Mouse (Mus musculus) embryonic facial prominence, embryonic 13.5 days (tissue): ENCODE results near the gene Cog1. TPM values are rescaled to one million over a fixed set of nuclear protein-coding genes. Genes with fewer than 3 reads are reported as not detected.

Source experiments
- ATAC-seq: fragments of 200-750 bp; cut with Nextera tagmentation; 2 replicates; pipeline ENCODE4 v1.8.0; 2017; ENCODE audit warnings: low read depth; ENCODE audit not compliant: insufficient number of reproducible peaks, insufficient read depth, low FRiP score, low TSS enrichment
- H3K27ac ChIP-seq: fragments of 300-500 bp; sonication (generic); 2 replicates; pipeline ENCODE4 v1.5.1; 2015; ENCODE audit warnings: moderate library complexity, mild to moderate bottlenecking, inconsistent platforms
- H3K27me3 ChIP-seq: fragments of 300-500 bp; sonication (generic); 2 replicates; pipeline ENCODE4 v1.6.1; 2015; ENCODE audit warnings: mild to moderate bottlenecking, inconsistent platforms
- H3K36me3 ChIP-seq: fragments of 300-500 bp; sonication (generic); 2 replicates; pipeline ENCODE4 v1.6.1; 2015; ENCODE audit warnings: mild to moderate bottlenecking, inconsistent platforms
- H3K4me1 ChIP-seq: fragments of 300-500 bp; sonication (generic); 2 replicates; pipeline ENCODE4 v1.6.1; 2015; ENCODE audit warnings: inconsistent platforms
- H3K4me2 ChIP-seq: fragments of 300-500 bp; sonication (generic); 2 replicates; pipeline ENCODE4 v1.6.1; 2015; ENCODE audit warnings: moderate library complexity, mild to moderate bottlenecking, inconsistent platforms
- H3K4me3 ChIP-seq: fragments of 300-500 bp; sonication (generic); 2 replicates; pipeline ENCODE4 v1.5.1; 2015; ENCODE audit warnings: mild to moderate bottlenecking, inconsistent platforms
- H3K9ac ChIP-seq: fragments of 300-500 bp; sonication (generic); 2 replicates; pipeline ENCODE4 v1.6.1; 2015; ENCODE audit warnings: mild to moderate bottlenecking, inconsistent platforms
- H3K9me3 ChIP-seq: fragments of 300-500 bp; sonication (generic); 2 replicates; pipeline ENCODE4 v1.6.1; 2016; ENCODE audit warnings: inconsistent platforms
- whole genome bisulfite sequencing: fragments of 180-500 bp; shearing (Covaris S2); methylation state at CpG from one replicate; pipeline ENCODE4 v1.1.7; 2015; ENCODE audit warnings: mixed read lengths; 5-methylcytosine and 5-hydroxymethylcytosine counted together
- polyA plus RNA-seq: library from polyadenylated mRNA; unstranded; fragments of >200 nt; fragmentation: Nextera tagmentation; extraction: Ambion mirVana; gene quantifications from 2 replicates; pipeline ENCODE4 v1.2.1, GENCODE M21; 2015

Gene Cog1
- 24.3 and 27.4 TPM in 2 replicates for polyA plus RNA-seq

DNA sequence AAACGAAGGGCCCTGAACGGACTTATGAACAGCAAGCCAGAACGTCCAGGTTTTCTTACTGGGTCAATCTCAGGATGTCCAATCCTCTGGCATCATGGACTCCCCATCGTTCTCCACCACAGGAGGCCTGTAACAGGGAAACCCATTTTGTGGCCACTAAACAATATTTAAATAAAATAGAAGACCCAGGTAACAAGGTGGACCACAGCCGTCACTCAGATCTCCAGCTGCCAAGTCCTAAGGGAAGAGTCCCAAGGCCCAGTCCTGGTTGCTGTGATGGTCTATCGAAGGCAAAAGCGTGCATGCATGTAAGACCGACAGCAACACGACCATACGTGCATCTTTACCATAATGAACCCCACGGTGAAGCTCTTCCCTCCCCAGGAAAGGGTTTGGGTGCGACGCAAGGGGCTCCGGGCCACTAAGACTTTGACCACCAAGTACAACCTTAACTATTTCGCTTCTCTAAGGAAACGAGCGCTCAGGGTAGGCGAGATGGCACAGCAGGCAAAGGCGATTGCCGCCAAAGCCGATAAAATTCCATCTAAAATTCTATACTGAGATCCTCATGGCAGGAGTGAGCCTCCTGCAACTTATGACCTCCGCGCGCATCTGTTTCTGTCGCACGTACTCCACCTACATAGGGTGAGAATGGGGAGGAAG is at the start of gene Cog1:
Gene Cog1, plus strand, starts transcription at position 480 of the 663 bp plus-strand sequence.
- peak within 1 kb of the TSS; percentile 65 for H3K4me2 ChIP-seq
- H3K4me1 ChIP-seq: peaks cover 35% of the 10 kb centered on the region
- H3K27me3 ChIP-seq: no peaks in the 10 kb centered on the region
- no peak for ATAC-seq
- H3K27ac ChIP-seq: peak within 1 kb of the TSS; percentile 88
- H3K9ac ChIP-seq: peak within 1 kb of the TSS; percentile 96
- peaks cover 24% of the 10 kb centered on the region for H3K36me3 ChIP-seq
- no peaks in the 10 kb centered on the region for H3K9me3 ChIP-seq
- 38% methylated on average over 26 of the region's 26 CpGs for WGBS
- peak within 1 kb of the TSS; percentile 94 for H3K4me3 ChIP-seq

- Histone ChIP-seq H3K27ac (no peak overlapping the region), H3K27me3 (no peaks in the 10 kb centered on the region), H3K4me1 (peaks cover 21% of the 10 kb centered on the region), H3K9me3 (no peaks in the 10 kb centered on the region), H3K9ac (no peak overlapping the region), H3K4me3 (no peak overlapping the region), H3K4me2 (no peak overlapping the region), H3K36me3 (no peaks in the 10 kb centered on the region)
- ATAC-seq: no peak
- WGBS: 83% methylated on average over 18 of the region's 18 CpGs
Observed at GRCm38 (mm10) chr11:113600526-113601245, 48.3 kb upstream of the Cog1 start.

GRCm38 (mm10) chr11:113601616-113602343 is 47.2 kb upstream of the Cog1 start:
- 54% methylated on average over 12 of the region's 12 CpGs for WGBS
- Histone ChIP-seq H3K4me2 (no peak overlapping the region), H3K9me3 (no peaks in the 10 kb centered on the region), H3K27me3 (no peaks in the 10 kb centered on the region), H3K4me3 (no peak overlapping the region), H3K9ac (no peak overlapping the region), H3K4me1 (peaks cover 21% of the 10 kb centered on the region), H3K27ac (no peak overlapping the region), H3K36me3 (no peaks in the 10 kb centered on the region)
- ATAC-seq: no peak

- Histone ChIP-seq H3K4me3 (no peak overlapping the region), H3K9me3 (no peaks in the 10 kb centered on the region), H3K27me3 (no peaks in the 10 kb centered on the region), H3K27ac (no peak overlapping the region), H3K4me1 (peaks cover 33% of the 10 kb centered on the region), H3K9ac (no peak overlapping the region), H3K4me2 (no peak overlapping the region), H3K36me3 (no peaks in the 10 kb centered on the region)
- no peak for ATAC-seq
- WGBS: 94% methylated on average over 12 of the region's 12 CpGs
Observed at GRCm38 (mm10) chr11:113607556-113607955, 41.4 kb upstream of the Cog1 start.

DNA sequence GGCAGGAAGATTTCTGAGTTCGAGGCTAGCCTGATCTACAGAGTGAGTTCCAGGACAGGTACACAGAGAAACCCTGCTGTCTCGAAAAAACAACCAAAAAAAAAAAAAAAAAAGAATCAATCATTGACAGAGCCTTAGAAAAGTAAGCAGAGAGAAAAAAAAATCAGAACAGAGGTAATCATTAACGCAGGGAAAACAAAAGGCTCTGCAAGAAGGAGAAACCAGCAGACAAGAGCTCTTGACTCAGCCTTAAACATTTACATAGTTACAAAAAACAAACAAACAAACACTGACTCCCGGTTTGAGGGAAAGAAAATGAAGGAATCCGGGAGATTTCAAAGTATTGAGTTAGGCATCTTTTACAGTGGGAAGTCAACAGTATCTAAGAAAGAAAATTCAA is 39.4 kb upstream of the Cog1 start:
- Histone ChIP-seq H3K4me3 (no peak overlapping the region), H3K27me3 (peaks cover 4% of the 10 kb centered on the region; the same call in 1 of the 2 replicates), H3K36me3 (no peaks in the 10 kb centered on the region), H3K9ac (no peak overlapping the region), H3K4me1 (peaks cover 19% of the 10 kb centered on the region), H3K27ac (no peak overlapping the region), H3K9me3 (no peaks in the 10 kb centered on the region), H3K4me2 (no peak overlapping the region)
- 82% methylated on average over 5 of the region's 5 CpGs for WGBS
- no peak for ATAC-seq

GRCm38 (mm10) chr11:113610266-113610665 is 38.7 kb upstream of the Cog1 start:
- Histone ChIP-seq H3K9ac (no peak overlapping the region), H3K36me3 (no peaks in the 10 kb centered on the region), H3K27ac (no peak overlapping the region), H3K4me3 (no peak overlapping the region), H3K9me3 (no peaks in the 10 kb centered on the region), H3K4me1 (peaks cover 18% of the 10 kb centered on the region), H3K27me3 (peaks cover 5% of the 10 kb centered on the region; the same call in 1 of the 2 replicates), H3K4me2 (no peak overlapping the region)
- WGBS: 73% methylated on average over 5 of the region's 5 CpGs
- ATAC-seq: no peak

DNA sequence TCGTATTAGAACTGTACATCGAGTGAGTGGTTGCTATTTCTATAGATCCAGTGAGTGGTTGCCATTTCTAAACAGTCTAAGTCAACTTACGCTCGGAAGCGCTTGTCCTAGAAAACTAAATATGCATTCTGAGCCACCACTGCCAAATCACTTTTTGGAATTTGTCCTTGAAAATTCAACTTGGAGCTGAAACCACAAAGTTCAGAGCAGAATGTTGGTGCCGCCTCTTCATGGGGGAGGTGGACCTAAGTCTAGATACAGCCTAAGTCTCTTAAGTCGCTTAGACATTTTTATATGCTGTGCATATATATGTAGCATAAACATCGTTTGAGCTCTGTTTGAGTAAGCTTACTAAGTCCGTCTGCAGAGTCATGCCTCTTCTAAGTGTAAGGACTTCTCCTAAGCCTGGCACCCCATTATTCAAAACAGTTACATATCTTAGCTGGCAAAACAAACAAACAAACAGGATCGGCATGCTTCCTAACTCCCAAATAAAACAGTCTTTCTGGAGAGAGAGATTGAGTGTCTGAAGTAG is 37.8 kb upstream of the Cog1 start:
- WGBS: 84% methylated on average over 10 of the region's 10 CpGs
- no peaks in the 10 kb centered on the region for H3K36me3 ChIP-seq
- no peak overlapping the region for H3K4me3 ChIP-seq
- peaks cover 18% of the 10 kb centered on the region for H3K4me1 ChIP-seq
- no peak overlapping the region; the same call in 1 of the 2 replicates for H3K27ac ChIP-seq
- ATAC-seq: no peak
- H3K4me2 ChIP-seq: no peak overlapping the region
- H3K9ac ChIP-seq: no peak overlapping the region
- H3K27me3 ChIP-seq: peaks cover 7% of the 10 kb centered on the region; the same call in 1 of the 2 replicates
- no peaks in the 10 kb centered on the region for H3K9me3 ChIP-seq

DNA sequence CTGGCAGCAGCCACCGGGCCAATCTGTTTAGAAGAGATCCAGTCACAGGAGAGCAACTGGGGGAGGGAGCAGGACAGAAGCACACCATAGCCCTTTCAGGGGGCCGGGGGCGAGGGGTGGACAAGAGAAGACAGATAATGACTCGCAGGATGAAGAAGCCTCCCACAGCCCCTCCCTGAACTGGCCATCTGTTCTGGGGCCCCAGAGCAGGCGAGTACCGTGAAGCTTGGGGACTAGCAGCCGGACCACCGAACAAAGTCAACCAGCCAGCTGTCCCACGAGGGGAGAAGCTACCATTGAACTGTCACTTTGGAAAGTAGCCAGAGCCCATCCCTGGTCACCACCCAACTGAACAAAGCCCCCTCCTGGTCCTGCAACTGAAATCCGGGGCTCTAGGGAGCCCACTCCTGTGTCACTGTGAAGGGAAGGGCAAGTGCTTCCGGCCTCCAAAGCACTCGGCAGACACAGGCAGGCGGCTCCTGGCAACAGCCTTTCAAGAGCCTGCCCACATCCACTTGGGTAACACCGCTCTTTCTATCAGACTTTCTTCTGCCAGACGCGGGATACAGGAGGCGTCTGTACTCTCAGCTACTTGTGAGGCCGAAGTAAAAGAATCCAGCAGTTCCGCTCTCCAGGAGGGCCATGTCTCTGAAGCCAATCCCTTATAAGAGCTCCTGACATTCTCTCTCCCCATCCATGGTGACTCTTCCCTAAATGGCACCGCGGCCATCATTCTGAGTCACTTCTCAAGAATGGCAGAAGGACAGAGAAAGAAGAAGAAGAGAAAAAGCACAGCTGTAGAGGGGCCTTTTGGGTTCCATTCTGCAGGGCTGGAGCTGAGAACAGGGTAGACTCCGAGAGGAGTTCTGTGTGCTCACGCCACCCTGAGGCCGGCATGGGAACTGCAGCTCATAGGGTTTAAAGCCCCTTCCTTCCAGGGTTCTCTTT is 37.0 kb upstream of the Cog1 start:
- Histone ChIP-seq H3K4me3 (no peak overlapping the region), H3K9ac (no peak overlapping the region)
- ATAC-seq: no peak

GRCm38 (mm10) chr11:113614476-113614875 is 34.5 kb upstream of the Cog1 start:
- Histone ChIP-seq H3K9me3 (no peaks in the 10 kb centered on the region), H3K4me1 (peaks cover 37% of the 10 kb centered on the region), H3K9ac (no peak overlapping the region), H3K4me2 (no peak overlapping the region), H3K27me3 (peaks cover 32% of the 10 kb centered on the region), H3K27ac (no peak overlapping the region), H3K4me3 (no peak overlapping the region), H3K36me3 (no peaks in the 10 kb centered on the region)
- 70% methylated on average over 6 of the region's 6 CpGs for WGBS
- no peak for ATAC-seq

More for the DNA sequence above, 37.0 kb upstream of the Cog1 start:
- Histone ChIP-seq H3K4me1 (peaks cover 18% of the 10 kb centered on the region), H3K27me3 (peaks cover 7% of the 10 kb centered on the region; the same call in 1 of the 2 replicates), H3K4me2 (peak overlapping the region; percentile 22), H3K9me3 (no peaks in the 10 kb centered on the region), H3K27ac (no peak overlapping the region; the same call in 1 of the 2 replicates), H3K36me3 (no peaks in the 10 kb centered on the region)
- whole genome bisulfite sequencing: 27% methylated on average over 24 of the region's 24 CpGs

DNA sequence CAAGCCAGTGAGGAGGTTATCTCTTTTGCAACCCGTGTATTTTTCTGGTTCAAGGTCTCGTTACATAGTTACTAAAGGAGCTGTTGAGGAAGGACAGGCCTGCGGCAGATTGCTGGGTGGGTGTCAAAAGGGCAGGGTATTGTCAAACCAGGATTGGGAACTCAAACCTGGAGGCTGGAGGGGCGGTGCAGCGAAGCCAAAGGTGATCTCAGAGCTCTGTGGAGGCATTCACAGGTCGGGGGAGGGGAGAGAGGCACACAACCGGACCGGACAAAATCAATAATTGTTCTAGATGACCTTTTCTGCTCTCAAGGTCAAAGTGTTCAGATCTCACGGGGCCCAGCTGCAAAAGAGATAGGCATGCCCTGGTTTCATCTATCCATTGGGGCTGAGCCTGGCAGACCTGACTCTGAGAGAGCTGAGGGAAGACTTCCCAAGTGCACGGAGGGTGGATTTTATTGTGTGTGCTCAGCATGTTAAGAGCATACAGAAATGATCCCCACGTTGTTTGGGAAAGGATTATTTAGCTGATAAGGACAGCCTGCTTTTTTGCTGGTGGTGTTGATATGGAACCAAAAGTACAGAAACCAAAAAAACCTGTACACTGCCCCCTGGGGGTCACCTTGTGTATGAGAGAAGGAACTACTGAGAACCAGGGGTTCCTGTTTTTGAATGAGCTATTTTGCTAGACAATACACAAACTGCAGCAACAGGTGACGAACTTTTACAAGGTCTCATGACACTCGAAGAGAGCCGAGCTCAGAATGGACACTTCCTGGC is 31.6 kb upstream of the Cog1 start:
- H3K9me3 ChIP-seq: no peaks in the 10 kb centered on the region
- no peak overlapping the region; the same call in 1 of the 2 replicates for H3K27ac ChIP-seq
- peaks cover 58% of the 10 kb centered on the region for H3K27me3 ChIP-seq
- 23% methylated on average over 14 of the region's 14 CpGs for WGBS
- H3K9ac ChIP-seq: no peak overlapping the region
- H3K36me3 ChIP-seq: no peaks in the 10 kb centered on the region
- peak overlapping the region; percentile 94; the same call in 1 of the 2 replicates for H3K4me2 ChIP-seq
- peaks cover 29% of the 10 kb centered on the region for H3K4me1 ChIP-seq
- no peak overlapping the region for H3K4me3 ChIP-seq
- no peak for ATAC-seq
